In the genomic region with DNA sequence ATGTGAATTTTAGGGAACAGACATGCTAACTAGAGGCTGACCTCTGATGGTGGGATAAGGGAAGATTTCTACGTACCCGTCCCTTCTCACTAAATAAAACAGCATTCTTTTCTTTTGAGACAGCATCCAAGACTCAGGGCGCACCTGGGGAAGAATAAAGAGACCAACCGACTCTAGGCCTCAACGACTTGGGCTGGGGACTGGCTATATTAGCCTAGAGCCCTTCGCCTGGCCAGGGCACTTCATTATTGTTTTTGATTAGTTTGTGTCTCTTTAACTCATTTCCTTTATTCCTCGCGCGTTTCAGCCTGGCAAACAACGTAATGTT, we compare ENCODE assay signal across 8 mouse cellular contexts. TPM values are rescaled to one million over a fixed set of nuclear protein-coding genes. Genes with fewer than 3 reads are reported as not detected.
A peak's percentile ranks its signal among the peaks of the same experiment; 100 is the strongest.
DNase-seq lines count a peak whose midpoint lies in the region; ATAC-seq lines count a peak whose summit lies in the region.

No protein-coding gene starts in this region.

- ATAC-seq in lung, embryonic 15.5 days (ENCODE audit: borderline replicate concordance, extremely low read depth, low FRiP score, low TSS enrichment) = no peak; the same call in 1 of the 2 replicates
- ATAC-seq in neural tube, embryonic 14.5 days (ENCODE audit: low read depth) = no peak; the same call in 1 of the 2 replicates

- H3K9ac ChIP-seq in lung, embryonic 15.5 days = peak overlapping the region; percentile 80
- H3K9ac ChIP-seq in neural tube, embryonic 14.5 days (replicated peaks; ENCODE audit: low read depth, low read length) = peak overlapping the region; percentile 97

- H3K4me2 ChIP-seq in lung, embryonic 15.5 days = peak overlapping the region; percentile 60
- peak overlapping the region; percentile 82 for H3K4me2 ChIP-seq in neural tube, embryonic 14.5 days (ENCODE audit: low read depth, low read length)

- H3K36me3 ChIP-seq in lung, embryonic 15.5 days = no peaks in the 10 kb centered on the region
- H3K36me3 ChIP-seq in forebrain, embryonic 10.5 days (replicated peaks) = no peaks in the 10 kb centered on the region
- H3K36me3 ChIP-seq in limb, embryonic 10.5 days = no peaks in the 10 kb centered on the region
- H3K36me3 ChIP-seq in neural tube, embryonic 14.5 days (ENCODE audit: control insufficient read depth, insufficient read depth, low read length) = no peaks in the 10 kb centered on the region

- H3K4me1 ChIP-seq in lung, embryonic 15.5 days = peaks cover 26% of the 10 kb centered on the region
- H3K4me1 ChIP-seq in forebrain, embryonic 10.5 days = peaks cover 44% of the 10 kb centered on the region
- peaks cover 58% of the 10 kb centered on the region for H3K4me1 ChIP-seq in limb, embryonic 10.5 days
- H3K4me1 ChIP-seq in neural tube, embryonic 14.5 days (ENCODE audit: control insufficient read depth, insufficient read depth, low read length) = peaks cover 19% of the 10 kb centered on the region

- peak overlapping the region; percentile 62 for H3K4me3 ChIP-seq in lung, embryonic 15.5 days
- peak overlapping the region; percentile 71 for H3K4me3 ChIP-seq in forebrain, embryonic 10.5 days
- peak overlapping the region; percentile 99 for H3K4me3 ChIP-seq in limb, embryonic 10.5 days
- H3K4me3 ChIP-seq in neural tube, embryonic 14.5 days (ENCODE audit: low read depth, low read length) = peak overlapping the region; percentile 93

- H3K27ac ChIP-seq in lung, embryonic 15.5 days = no peak overlapping the region
- peak overlapping the region; percentile 96 for H3K27ac ChIP-seq in forebrain, embryonic 10.5 days
- peak overlapping the region; percentile 97 for H3K27ac ChIP-seq in limb, embryonic 10.5 days
- H3K27ac ChIP-seq in neural tube, embryonic 14.5 days (ENCODE audit: low read depth, low read length) = no peak overlapping the region

- H3K27me3 ChIP-seq in lung, embryonic 15.5 days = no peaks in the 10 kb centered on the region
- no peaks in the 10 kb centered on the region for H3K27me3 ChIP-seq in forebrain, embryonic 10.5 days (ENCODE audit: poor library complexity, severe bottlenecking)
- H3K27me3 ChIP-seq in limb, embryonic 10.5 days (ENCODE audit: low read depth, poor library complexity, severe bottlenecking) = no peaks in the 10 kb centered on the region
- H3K27me3 ChIP-seq in neural tube, embryonic 14.5 days (ENCODE audit: control insufficient read depth, insufficient read depth, low read length) = no peaks in the 10 kb centered on the region; the same call in 1 of the 2 replicates

- no peak for DNase-seq in lung, postnatal 10 days
- no peak for DNase-seq in forebrain, embryonic 10.5 days (ENCODE audit: extremely low spot score, low spot score)
- no peak for DNase-seq in limb, embryonic 10.5 days (ENCODE audit: low spot score)
- no peak for DNase-seq in frontal cortex, postnatal 14 days (ENCODE audit: low spot score in 2 of 2)
- no peak for DNase-seq in retina, postnatal 1 day
- no peak for DNase-seq in urinary bladder, postnatal 25 days (ENCODE audit: low spot score)

- WGBS in lung, embryonic 15.5 days = 15% methylated on average over 10 of the region's 10 CpGs
- whole genome bisulfite sequencing in forebrain, embryonic 10.5 days = 17% methylated on average over 10 of the region's 10 CpGs
- WGBS in limb, embryonic 10.5 days = 20% methylated on average over 10 of the region's 10 CpGs
- WGBS in neural tube, embryonic 14.5 days = 17% methylated on average over 10 of the region's 10 CpGs

- no peaks in the 10 kb centered on the region for H3K9me3 ChIP-seq in lung, embryonic 15.5 days
- no peaks in the 10 kb centered on the region for H3K9me3 ChIP-seq in forebrain, embryonic 10.5 days
- no peaks in the 10 kb centered on the region for H3K9me3 ChIP-seq in limb, embryonic 10.5 days (replicated peaks)
- no peaks in the 10 kb centered on the region for H3K9me3 ChIP-seq in neural tube, embryonic 14.5 days (ENCODE audit: control insufficient read depth, low read length)

RNA-seq across cellular contexts. Expression of a gene that starts 0.3 kb away (rescaled TPM):
- polyA plus RNA-seq in lung, embryonic 15.5 days (2015; fragmentation: Nextera tagmentation; extraction: Ambion mirVana) = 23.4 and 25.6 TPM in 2 replicates
- 14.4 and 14.5 TPM in 2 replicates for polyA plus RNA-seq in forebrain, embryonic 10.5 days (2016; fragmentation: Nextera tagmentation; extraction: Ambion mirVana)
- polyA plus RNA-seq in limb, embryonic 10.5 days (2016; fragmentation: Nextera tagmentation; extraction: Ambion mirVana) = 17.8 and 18.6 TPM in 2 replicates
- 13.3 and 17.7 TPM in 2 replicates for polyA plus RNA-seq in neural tube, embryonic 14.5 days (2014; fragmentation: Nextera tagmentation; extraction: Ambion mirVana)

Comparison
In these comparisons a context has a peak if more than half of its experiments do, and no peak if none do; other contexts are left out.
1. H3K27ac ChIP-seq: peak in forebrain, embryonic 10.5 days (single experiment) and limb, embryonic 10.5 days (single experiment); none in lung, embryonic 15.5 days (single experiment) and neural tube, embryonic 14.5 days (single experiment).
2. Peak in every context shown above with its lines, with median percentiles within 50 percentile points of each other: H3K4me3 ChIP-seq.